Mouse (Mus musculus) cortical plate, adult 2 months (tissue): ENCODE data around the gene Srrm3.

ENCODE experiments used
- CTCF ChIP-seq: fragments of 200-500 bp; IDR thresholded peaks from 2 replicates; pipeline ENCODE4 v1.5.1; 2011; ENCODE audit warnings: mild to moderate bottlenecking, control low read depth, low read length; ENCODE audit not compliant: insufficient read depth; ENCODE audit errors: extremely low read depth
- POLR2A ChIP-seq: fragments of 200-500 bp; IDR thresholded peaks from 2 replicates; pipeline ENCODE4 v1.6.1; 2011; ENCODE audit warnings: mild to moderate bottlenecking, low read length, control low read depth; ENCODE audit not compliant: insufficient read depth; ENCODE audit errors: extremely low read depth

DNA sequence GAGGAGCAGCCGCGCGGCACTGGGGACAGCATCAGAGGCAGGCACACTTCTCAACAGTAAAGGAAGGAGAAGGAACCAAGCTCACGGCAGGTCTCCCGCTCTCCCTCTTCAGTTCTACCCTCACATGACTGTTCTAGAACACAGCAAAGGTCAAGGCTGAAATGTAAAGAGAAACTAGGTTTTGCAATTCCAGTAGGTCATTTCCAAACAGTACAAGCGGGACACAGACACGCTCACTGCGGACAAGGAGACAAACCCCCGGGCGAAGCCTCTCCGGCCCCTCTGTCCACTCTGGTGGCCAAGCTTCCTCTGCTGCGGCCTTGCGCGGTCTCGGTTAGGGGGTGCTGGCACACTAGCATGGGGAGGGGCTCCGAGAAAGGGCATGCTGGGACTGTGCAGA lies 102.3 kb downstream of the Srrm3 start:
- TF ChIP-seq POLR2A (no peak), CTCF (no peak)
